Mouse (Mus musculus) G1E (cell line): Measurements from ENCODE around the gene Ush1c. TPM values are rescaled to one million over a fixed set of nuclear protein-coding genes. Genes with fewer than 3 reads are reported as not detected.

Experiments
- ATAC-seq: 2 replicates; pipeline ENCODE4 v1.8.0; 2016; ENCODE audit warnings: mild to moderate bottlenecking; ENCODE audit not compliant: insufficient number of reproducible peaks, poor library complexity, low FRiP score, severe bottlenecking; ENCODE audit errors: extremely low read depth
- DNase-seq: peaks from one replicate; pipeline ENCODE4 v3.0.0; 2012; ENCODE audit warnings: low spot score
- H3K27me3 ChIP-seq: 2 replicates; pipeline ENCODE4 v1.6.1; 2012; ENCODE audit warnings: mild to moderate bottlenecking, low read length, inconsistent platforms; ENCODE audit not compliant: insufficient read depth
- H3K36me3 ChIP-seq: replicated peaks from 2 replicates; pipeline ENCODE3; 2012; ENCODE audit warnings: mild to moderate bottlenecking, inconsistent platforms
- H3K4me1 ChIP-seq: 2 replicates; pipeline ENCODE4 v1.6.1; 2012; ENCODE audit warnings: low read depth, low read length, inconsistent platforms, mixed read lengths; ENCODE audit not compliant: insufficient read depth
- H3K4me3 ChIP-seq: 2 replicates; pipeline ENCODE4 v1.5.1; 2012; ENCODE audit warnings: low read depth, mild to moderate bottlenecking, inconsistent platforms, low read length, moderate library complexity, mixed read lengths
- H3K9me3 ChIP-seq: replicated peaks from 2 replicates; pipeline ENCODE4 v1.6.1; 2012; ENCODE audit warnings: inconsistent platforms
- CTCF ChIP-seq: IDR thresholded peaks from 2 replicates; pipeline ENCODE4 v1.5.1; 2012; ENCODE audit warnings: low read depth, low read length, inconsistent platforms, mixed read lengths
- GATA1 ChIP-seq: IDR thresholded peaks from 2 replicates; pipeline ENCODE4 v1.6.1; 2012; ENCODE audit warnings: borderline replicate concordance, low read length, inconsistent platforms, mixed read lengths
- GATA2 ChIP-seq: IDR thresholded peaks from 2 replicates; pipeline ENCODE4 v1.6.1; 2012; ENCODE audit warnings: low read depth, low read length, inconsistent platforms, borderline replicate concordance
- POLR2AphosphoS5 ChIP-seq: IDR thresholded peaks from 2 replicates; pipeline ENCODE4 v1.6.1; 2012; ENCODE audit warnings: low read depth, low read length, inconsistent platforms; ENCODE audit not compliant: insufficient replicate concordance
- TAL1 ChIP-seq: conservative IDR thresholded peaks from 2 replicates; pipeline ENCODE4 v1.6.1; 2012; ENCODE audit warnings: low read depth, low read length, inconsistent platforms, mixed read lengths
- polyA plus RNA-seq: library from polyadenylated mRNA; stranded (reverse); fragments of >175 nt; gene quantifications from 2 replicates; pipeline ENCODE4 v1.2.3, GENCODE M21; 2012
- total RNA-seq, 2 experiments: library from RNA; stranded (forward) in 1 of 2; stranded (reverse) in 1 of 2; fragments of 200-1000 nt in 1 of 2; fragments of >200 nt in 1 of 2; fragmentation: Nextera tagmentation in 1 of 2; gene quantifications; 2 replicates each; pipeline ENCODE4 v1.2.3; 2014 to 2017

Gene Ush1c
- total RNA-seq (2014; fragmentation: Nextera tagmentation), result not detected in 2 replicates
- total RNA-seq (2017), result not detected in 2 replicates
- not detected in 2 replicates for polyA plus RNA-seq

DNA sequence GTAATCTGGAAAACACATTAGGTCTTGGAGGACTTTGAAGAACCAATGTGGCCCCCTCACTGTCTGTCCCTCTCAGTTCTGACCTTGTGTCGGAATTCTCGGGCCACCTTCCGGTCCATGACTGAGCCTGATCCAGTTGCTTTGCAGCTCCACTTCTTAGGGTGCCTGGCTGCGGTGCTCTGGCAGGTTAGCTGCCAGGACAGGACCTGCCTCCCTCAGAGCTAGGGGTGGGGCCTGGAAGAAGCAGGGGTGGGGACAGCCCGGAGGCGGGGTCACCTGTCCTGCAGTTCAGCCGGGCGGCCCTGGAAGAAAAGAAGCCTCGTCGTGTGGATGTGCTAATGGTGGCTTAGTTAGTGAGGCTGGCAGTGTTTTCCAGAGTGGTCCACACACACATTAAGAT, at the start of gene Ush1c:
Ush1c (minus strand) TSS at position 158 of the 400 bp plus-strand sequence.
- no peaks in the 10 kb centered on the region for H3K4me1 ChIP-seq
- H3K9me3 ChIP-seq, result no peaks in the 10 kb centered on the region
- TF ChIP-seq GATA1 (no peak), TAL1 (no peak), CTCF (no peak), POLR2AphosphoS5 (no peak), GATA2 (no peak)
- ATAC-seq, result no peak
- H3K27me3 ChIP-seq, result peaks cover 10% of the 10 kb centered on the region
- DNase-seq, result no peak
- no peaks in the 10 kb centered on the region for H3K36me3 ChIP-seq
- H3K4me3 ChIP-seq, result no peak within 1 kb of the TSS

GRCm38 (mm10) chr7:46287051-46287450, 48.7 kb upstream of the Ush1c start:
- Histone ChIP-seq H3K27me3 (peaks cover 11% of the 10 kb centered on the region), H3K4me1 (no peaks in the 10 kb centered on the region), H3K9me3 (no peaks in the 10 kb centered on the region), H3K36me3 (no peaks in the 10 kb centered on the region), H3K4me3 (no peak overlapping the region)
- TF ChIP-seq TAL1 (no peak), GATA1 (no peak), POLR2AphosphoS5 (no peak), GATA2 (no peak), CTCF (no peak)
- ATAC-seq (no peak), DNase-seq (no peak)

- no peak for ATAC-seq
- TF ChIP-seq TAL1 (no peak), CTCF (no peak), GATA2 (no peak), GATA1 (no peak), POLR2AphosphoS5 (no peak)
- Histone ChIP-seq H3K4me1 (no peaks in the 10 kb centered on the region), H3K4me3 (no peak overlapping the region), H3K27me3 (peaks cover 11% of the 10 kb centered on the region), H3K9me3 (no peaks in the 10 kb centered on the region), H3K36me3 (no peaks in the 10 kb centered on the region)
- no peak for DNase-seq
Observed at GRCm38 (mm10) chr7:46286391-46286790, 48.1 kb upstream of the Ush1c start.

- Histone ChIP-seq H3K4me3 (no peak overlapping the region), H3K9me3 (no peaks in the 10 kb centered on the region), H3K4me1 (no peaks in the 10 kb centered on the region), H3K27me3 (peaks cover 11% of the 10 kb centered on the region), H3K36me3 (no peaks in the 10 kb centered on the region)
- TF ChIP-seq CTCF (no peak), GATA2 (no peak), POLR2AphosphoS5 (no peak), TAL1 (no peak), GATA1 (no peak)
- DNase-seq, result no peak
- ATAC-seq, result no peak
Observed at GRCm38 (mm10) chr7:46285161-46285839, 47.0 kb upstream of the Ush1c start.

- Histone ChIP-seq H3K27me3 (peaks cover 4% of the 10 kb centered on the region; the same call in 1 of the 2 replicates), H3K4me1 (no peaks in the 10 kb centered on the region), H3K36me3 (no peaks in the 10 kb centered on the region), H3K9me3 (no peaks in the 10 kb centered on the region), H3K4me3 (no peak overlapping the region)
- no peak for ATAC-seq
- TF ChIP-seq GATA1 (no peak), CTCF (no peak), POLR2AphosphoS5 (no peak), TAL1 (no peak), GATA2 (no peak)
- DNase-seq, result no peak
Observed at GRCm38 (mm10) chr7:46283681-46284080, 45.4 kb upstream of the Ush1c start.

- no peak overlapping the region for H3K4me3 ChIP-seq
- TF ChIP-seq CTCF (no peak), POLR2AphosphoS5 (no peak), GATA1 (no peak), TAL1 (no peak), GATA2 (no peak)
- H3K27me3 ChIP-seq, result peaks cover 4% of the 10 kb centered on the region; the same call in 1 of the 2 replicates
- H3K4me1 ChIP-seq, result no peaks in the 10 kb centered on the region
- H3K36me3 ChIP-seq, result no peaks in the 10 kb centered on the region
- DNase-seq (no peak), ATAC-seq (no peak)
- no peaks in the 10 kb centered on the region for H3K9me3 ChIP-seq
Observed at GRCm38 (mm10) chr7:46282276-46282675, 44.0 kb upstream of the Ush1c start.

- no peak for TF ChIP-seq CTCF
- no peak for TF ChIP-seq GATA1
- TF ChIP-seq TAL1, result no peak
- TF ChIP-seq POLR2AphosphoS5, result no peak
- TF ChIP-seq GATA2, result no peak
- Histone ChIP-seq H3K36me3 (no peaks in the 10 kb centered on the region), H3K27me3 (peaks cover 5% of the 10 kb centered on the region; the same call in 1 of the 2 replicates), H3K4me1 (no peaks in the 10 kb centered on the region), H3K4me3 (no peak overlapping the region), H3K9me3 (no peaks in the 10 kb centered on the region)
- ATAC-seq, result no peak
- DNase-seq, result no peak
Observed at GRCm38 (mm10) chr7:46280896-46281295, 42.6 kb upstream of the Ush1c start.
